Mouse (Mus musculus): Measurements from ENCODE around the gene Limd1.

DNA sequence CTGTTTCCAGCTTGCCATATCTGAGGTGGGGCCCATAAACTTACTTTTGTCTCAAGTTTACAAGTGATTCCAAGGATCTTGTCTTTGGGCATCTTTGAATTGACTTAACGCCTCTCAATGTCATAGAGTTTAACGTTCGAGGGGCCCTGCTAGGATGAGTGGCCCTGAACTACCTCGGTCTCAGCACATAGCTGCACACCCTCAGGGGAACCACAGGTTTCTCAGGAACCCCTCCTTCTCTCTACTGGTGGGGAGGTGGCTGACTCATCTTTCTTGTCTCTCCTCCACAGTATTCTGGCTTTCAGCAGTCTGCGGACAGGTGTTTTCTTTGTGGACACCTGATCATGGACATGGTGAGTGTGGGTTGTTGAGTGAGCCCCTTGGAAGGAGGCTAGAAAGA is 32.4 kb downstream of the Limd1 start:
- no peak for TF ChIP-seq CTCF (IDR thresholded peaks at IDR 0.05; ENCODE audit: low read depth)
- no peak for TF ChIP-seq EP300 (IDR thresholded peaks at IDR 0.05; ENCODE audit: low read depth)

Measured in heart, postnatal 0 days (tissue).